Comparison of ENCODE assay signal across 9 mouse cellular contexts in the genomic region with DNA sequence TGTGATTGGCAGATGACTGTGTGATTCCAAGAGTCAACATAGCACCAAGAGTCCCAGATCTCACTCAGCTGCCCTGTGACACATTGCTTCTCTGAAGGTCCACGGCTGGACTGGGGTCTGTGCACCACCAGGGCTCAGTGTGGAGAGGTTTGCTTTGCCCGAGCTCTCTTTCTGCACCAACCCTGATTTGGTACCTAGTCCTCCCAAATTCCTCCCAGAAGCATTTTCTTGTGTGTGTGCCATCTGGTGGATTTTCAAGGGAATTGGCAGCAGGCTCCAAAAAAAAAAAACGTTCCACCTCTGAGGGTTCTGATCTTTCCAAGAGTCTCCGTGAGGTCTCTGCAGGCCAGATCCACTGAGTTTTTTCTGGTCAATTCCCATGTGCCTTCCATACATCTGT.
DNase-seq lines count a peak whose midpoint lies in the region; ATAC-seq lines count a peak whose summit lies in the region.
"Had no signal": no experiment of that assay in that cellular context is flagged by ENCODE, and none has a peak within 500 bp of the region (broad histone marks: within the 10 kb centered on the region; RNA-seq: fewer than 3 reads in every experiment).

No protein-coding gene starts in this region.

- H3K27ac ChIP-seq in hindbrain, embryonic 11.5 days (ENCODE audit: low read depth, low read length) = no peak overlapping the region
- H3K27ac ChIP-seq in hindbrain, embryonic 13.5 days = no peak overlapping the region
- no peak overlapping the region for H3K27ac ChIP-seq in midbrain, embryonic 15.5 days
- H3K27ac ChIP-seq: hindbrain, embryonic 15.5 days had no signal

- WGBS in hindbrain, embryonic 11.5 days = 40% methylated on average over 4 of the region's 4 CpGs
- WGBS in hindbrain, embryonic 13.5 days = 48% methylated on average over 4 of the region's 4 CpGs
- 30% methylated on average over 4 of the region's 4 CpGs for WGBS in midbrain, embryonic 15.5 days

- H3K4me2 ChIP-seq in hindbrain, embryonic 11.5 days (replicated peaks; ENCODE audit: low read depth, low read length) = no peak overlapping the region
- no peak overlapping the region for H3K4me2 ChIP-seq in hindbrain, embryonic 13.5 days
- no peak overlapping the region for H3K4me2 ChIP-seq in midbrain, embryonic 15.5 days
- H3K4me2 ChIP-seq: hindbrain, embryonic 15.5 days had no signal

- H3K36me3 ChIP-seq in hindbrain, embryonic 11.5 days (ENCODE audit: control insufficient read depth, insufficient read depth, low read length) = no peaks in the 10 kb centered on the region
- H3K36me3 ChIP-seq in hindbrain, embryonic 13.5 days = no peaks in the 10 kb centered on the region
- H3K36me3 ChIP-seq in splenic B cell, adult 2 months (ENCODE audit: control insufficient read depth, insufficient read depth, low read length, poor library complexity, severe bottlenecking) = no peaks in the 10 kb centered on the region
- no peaks in the 10 kb centered on the region for H3K36me3 ChIP-seq in midbrain, embryonic 15.5 days (replicated peaks)
- H3K36me3 ChIP-seq: hindbrain, embryonic 15.5 days had no signal

- peak; percentile 35 for DNase-seq in hindbrain, embryonic 11.5 days (ENCODE audit: low spot score)
- DNase-seq in right cerebral cortex, adult 18-20 months = peak; percentile 5
- DNase-seq in right cerebral cortex, postnatal 36 days (ENCODE audit: low spot score in 2 of 2) = no peak
- peak; percentile 4 to 5 for DNase-seq in frontal cortex, postnatal 36 days (ENCODE audit: low spot score in 2 of 2)
- peak; percentile 17 for DNase-seq in splenic B cell, adult 2 months (ENCODE audit: low read depth, low spot score)
- no peak for DNase-seq in ovary, postnatal 36 days (ENCODE audit: low spot score)

- no peak overlapping the region for H3K9ac ChIP-seq in hindbrain, embryonic 11.5 days (ENCODE audit: low read depth, low read length)
- H3K9ac ChIP-seq in hindbrain, embryonic 13.5 days = no peak overlapping the region
- H3K9ac ChIP-seq in midbrain, embryonic 15.5 days = no peak overlapping the region
- H3K9ac ChIP-seq: hindbrain, embryonic 15.5 days had no signal

- no peak for ATAC-seq in hindbrain, embryonic 11.5 days (ENCODE audit: low FRiP score)
- ATAC-seq in hindbrain, embryonic 13.5 days (ENCODE audit: low FRiP score) = no peak
- no peak for ATAC-seq in midbrain, embryonic 15.5 days (replicated peaks)

- H3K27me3 ChIP-seq in hindbrain, embryonic 11.5 days (ENCODE audit: control insufficient read depth, insufficient read depth, low read length) = no peaks in the 10 kb centered on the region
- no peaks in the 10 kb centered on the region for H3K27me3 ChIP-seq in hindbrain, embryonic 13.5 days
- H3K27me3 ChIP-seq in splenic B cell, adult 2 months (ENCODE audit: control insufficient read depth, insufficient read depth, low read length, poor library complexity, severe bottlenecking) = no peaks in the 10 kb centered on the region
- H3K27me3 ChIP-seq in midbrain, embryonic 15.5 days (replicated peaks) = no peaks in the 10 kb centered on the region
- H3K27me3 ChIP-seq: hindbrain, embryonic 15.5 days had no signal

- H3K9me3 ChIP-seq in hindbrain, embryonic 11.5 days (ENCODE audit: control insufficient read depth, low read length) = no peaks in the 10 kb centered on the region
- no peaks in the 10 kb centered on the region for H3K9me3 ChIP-seq in hindbrain, embryonic 13.5 days
- H3K9me3 ChIP-seq in midbrain, embryonic 15.5 days = no peaks in the 10 kb centered on the region
- H3K9me3 ChIP-seq: hindbrain, embryonic 15.5 days had no signal

- H3K4me3 ChIP-seq in hindbrain, embryonic 11.5 days (ENCODE audit: low read depth, low read length) = no peak overlapping the region
- no peak overlapping the region for H3K4me3 ChIP-seq in hindbrain, embryonic 13.5 days
- no peak overlapping the region for H3K4me3 ChIP-seq in midbrain, embryonic 15.5 days
- H3K4me3 ChIP-seq: hindbrain, embryonic 15.5 days had no signal

- no peaks in the 10 kb centered on the region for H3K4me1 ChIP-seq in hindbrain, embryonic 11.5 days (replicated peaks; ENCODE audit: control insufficient read depth, insufficient read depth, low read length)
- H3K4me1 ChIP-seq in hindbrain, embryonic 13.5 days (replicated peaks) = no peaks in the 10 kb centered on the region
- H3K4me1 ChIP-seq in midbrain, embryonic 15.5 days = no peaks in the 10 kb centered on the region
- H3K4me1 ChIP-seq: hindbrain, embryonic 15.5 days had no signal

Comparison
In these comparisons a context has a peak if more than half of its experiments do, and no peak if none do; other contexts are left out.
1. DNase-seq: peak in hindbrain, embryonic 11.5 days (single experiment), right cerebral cortex, adult 18-20 months (single experiment), frontal cortex, postnatal 36 days (2 of 2) and splenic B cell, adult 2 months (single experiment); none in right cerebral cortex, postnatal 36 days (0 of 2) and ovary, postnatal 36 days (single experiment).